Mouse (Mus musculus) embryonic facial prominence, embryonic 10.5 days (tissue): ENCODE results near the gene Ncf1. TPM values are rescaled to one million over a fixed set of nuclear protein-coding genes. Genes with fewer than 3 reads are reported as not detected.

Experiments
- DNase-seq: peaks from one replicate; pipeline ENCODE4 v3.0.0-alpha.2; 2017; ENCODE audit warnings: low spot score
- H3K27ac ChIP-seq: fragments of 300-500 bp; sonication (generic); replicated peaks from 2 replicates; pipeline ENCODE4 v1.5.1; 2016; ENCODE audit warnings: mild to moderate bottlenecking
- H3K27me3 ChIP-seq: fragments of 300-500 bp; sonication (generic); replicated peaks from 2 replicates; pipeline ENCODE4 v1.6.1; 2016; ENCODE audit warnings: low read depth, mild to moderate bottlenecking; ENCODE audit not compliant: poor library complexity, severe bottlenecking
- H3K36me3 ChIP-seq: fragments of 300-500 bp; sonication (generic); replicated peaks from 2 replicates; pipeline ENCODE4 v1.6.1; 2016; ENCODE audit warnings: mild to moderate bottlenecking, moderate library complexity
- H3K4me1 ChIP-seq: fragments of 300-500 bp; sonication (generic); 2 replicates; pipeline ENCODE4 v1.6.1; 2016
- H3K4me3 ChIP-seq: fragments of 300-500 bp; sonication (generic); 2 replicates; pipeline ENCODE4 v1.5.1; 2016; ENCODE audit warnings: mild to moderate bottlenecking, moderate library complexity
- H3K9me3 ChIP-seq: fragments of 300-500 bp; sonication (generic); 2 replicates; pipeline ENCODE4 v1.6.1; 2016; ENCODE audit warnings: mild to moderate bottlenecking
- WGBS: fragments of 180-500 bp; shearing (Covaris S2); methylation state at CpG from one replicate; pipeline ENCODE4 v1.1.7; 2016; 5-methylcytosine and 5-hydroxymethylcytosine counted together
- polyA plus RNA-seq: library from polyadenylated mRNA; unstranded; fragments of >200 nt; fragmentation: Nextera tagmentation; extraction: Ambion mirVana; gene quantifications from 2 replicates; pipeline ENCODE4 v1.2.1, GENCODE M21; 2016

Ncf1 gene
- polyA plus RNA-seq, 1 experiment from 2014 or later, result 1.8 TPM

GRCm38 (mm10) chr5:134237936-134238760, 8.7 kb upstream of the Ncf1 start:
- no peak overlapping the region for H3K4me3 ChIP-seq
- no peaks in the 10 kb centered on the region for H3K27me3 ChIP-seq
- no peaks in the 10 kb centered on the region for H3K9me3 ChIP-seq
- WGBS, result 78% methylated on average over 28 of the region's 28 CpGs
- peak overlapping the region; percentile 48 for H3K27ac ChIP-seq
- H3K4me1 ChIP-seq, result peaks cover 33% of the 10 kb centered on the region
- peaks cover 86% of the 10 kb centered on the region for H3K36me3 ChIP-seq
- DNase-seq, result peak; percentile 59

- 96% methylated on average over 11 of the region's 11 CpGs for WGBS
- DNase-seq, result no peak
- no peaks in the 10 kb centered on the region for H3K9me3 ChIP-seq
- H3K4me3 ChIP-seq, result no peak overlapping the region
- H3K4me1 ChIP-seq, result peaks cover 39% of the 10 kb centered on the region
- H3K27me3 ChIP-seq, result no peaks in the 10 kb centered on the region
- H3K36me3 ChIP-seq, result peaks cover 79% of the 10 kb centered on the region
- H3K27ac ChIP-seq, result no peak overlapping the region
These were observed 8.1 kb upstream of the Ncf1 start for GRCm38 (mm10) chr5:134237508-134237907.

- 90% methylated on average over 6 of the region's 6 CpGs for WGBS
- H3K9me3 ChIP-seq, result no peaks in the 10 kb centered on the region
- no peak for DNase-seq
- H3K27me3 ChIP-seq, result no peaks in the 10 kb centered on the region
- no peak overlapping the region for H3K27ac ChIP-seq
- H3K4me1 ChIP-seq, result peaks cover 43% of the 10 kb centered on the region
- peaks cover 72% of the 10 kb centered on the region for H3K36me3 ChIP-seq
- no peak overlapping the region for H3K4me3 ChIP-seq
These were observed 7.4 kb upstream of the Ncf1 start for GRCm38 (mm10) chr5:134236796-134237195.

- Histone ChIP-seq H3K27me3 (no peaks in the 10 kb centered on the region), H3K36me3 (peaks cover 67% of the 10 kb centered on the region), H3K4me3 (no peak overlapping the region), H3K4me1 (peaks cover 43% of the 10 kb centered on the region), H3K9me3 (no peaks in the 10 kb centered on the region), H3K27ac (no peak overlapping the region)
- 94% methylated on average over 3 of the region's 3 CpGs for WGBS
- no peak for DNase-seq
These were observed 6.8 kb upstream of the Ncf1 start for GRCm38 (mm10) chr5:134236241-134236640.

GRCm38 (mm10) chr5:134235111-134235510, 5.7 kb upstream of the Ncf1 start:
- Histone ChIP-seq H3K27me3 (no peaks in the 10 kb centered on the region), H3K27ac (peak overlapping the region; percentile 14; the same call in 1 of the 2 replicates), H3K4me3 (no peak overlapping the region), H3K36me3 (peaks cover 56% of the 10 kb centered on the region), H3K4me1 (peaks cover 43% of the 10 kb centered on the region), H3K9me3 (no peaks in the 10 kb centered on the region)
- 57% methylated on average over 6 of the region's 6 CpGs for WGBS
- no peak for DNase-seq

GRCm38 (mm10) chr5:134234205-134234604, 4.8 kb upstream of the Ncf1 start:
- H3K4me3 ChIP-seq, result no peak overlapping the region
- peaks cover 43% of the 10 kb centered on the region for H3K4me1 ChIP-seq
- H3K9me3 ChIP-seq, result no peaks in the 10 kb centered on the region
- H3K27ac ChIP-seq, result no peak overlapping the region; the same call in 1 of the 2 replicates
- no peaks in the 10 kb centered on the region for H3K27me3 ChIP-seq
- no peak for DNase-seq
- WGBS, result 77% methylated on average over 2 of the region's 2 CpGs
- peaks cover 46% of the 10 kb centered on the region for H3K36me3 ChIP-seq

- no peaks in the 10 kb centered on the region for H3K27me3 ChIP-seq
- peaks cover 34% of the 10 kb centered on the region for H3K4me1 ChIP-seq
- H3K27ac ChIP-seq, result no peak overlapping the region
- H3K36me3 ChIP-seq, result peaks cover 37% of the 10 kb centered on the region
- 75% methylated on average over 7 of the region's 7 CpGs for WGBS
- no peak for DNase-seq
- no peaks in the 10 kb centered on the region for H3K9me3 ChIP-seq
- no peak overlapping the region for H3K4me3 ChIP-seq
These were observed 3.8 kb upstream of the Ncf1 start for GRCm38 (mm10) chr5:134233244-134233651.

- Histone ChIP-seq H3K9me3 (no peaks in the 10 kb centered on the region), H3K27ac (peak overlapping the region; percentile 31; the same call in 1 of the 2 replicates), H3K27me3 (no peaks in the 10 kb centered on the region), H3K4me3 (no peak overlapping the region), H3K36me3 (peaks cover 30% of the 10 kb centered on the region), H3K4me1 (peaks cover 39% of the 10 kb centered on the region)
- WGBS, result 45% methylated on average over 7 of the region's 7 CpGs
- DNase-seq, result no peak
These were observed 3.1 kb upstream of the Ncf1 start for GRCm38 (mm10) chr5:134232568-134232967.

- Histone ChIP-seq H3K27ac (no peak overlapping the region), H3K36me3 (peaks cover 26% of the 10 kb centered on the region), H3K4me1 (peaks cover 43% of the 10 kb centered on the region), H3K27me3 (no peaks in the 10 kb centered on the region), H3K9me3 (no peaks in the 10 kb centered on the region), H3K4me3 (no peak overlapping the region)
- WGBS, result 77% methylated on average over 6 of the region's 6 CpGs
- no peak for DNase-seq
These were observed 2.7 kb upstream of the Ncf1 start for GRCm38 (mm10) chr5:134232111-134232510.

GRCm38 (mm10) chr5:134231376-134231775, 2.0 kb upstream of the Ncf1 start:
- no peaks in the 10 kb centered on the region for H3K9me3 ChIP-seq
- H3K4me1 ChIP-seq, result peaks cover 51% of the 10 kb centered on the region
- peaks cover 18% of the 10 kb centered on the region for H3K36me3 ChIP-seq
- no peaks in the 10 kb centered on the region for H3K27me3 ChIP-seq
- H3K4me3 ChIP-seq, result no peak overlapping the region
- DNase-seq, result no peak
- WGBS, result 86% methylated on average over 5 of the region's 5 CpGs
- no peak overlapping the region for H3K27ac ChIP-seq

- Histone ChIP-seq H3K27ac (peak overlapping the region; percentile 45; the same call in 1 of the 2 replicates), H3K27me3 (peaks cover 3% of the 10 kb centered on the region), H3K9me3 (no peaks in the 10 kb centered on the region), H3K36me3 (no peaks in the 10 kb centered on the region), H3K4me3 (no peak overlapping the region), H3K4me1 (peaks cover 38% of the 10 kb centered on the region)
- DNase-seq, result no peak
- 81% methylated on average over 6 of the region's 6 CpGs for WGBS
These were observed 1.2 kb downstream of the Ncf1 start for GRCm38 (mm10) chr5:134228249-134228638.

- no peaks in the 10 kb centered on the region for H3K9me3 ChIP-seq
- 42% methylated on average over 11 of the region's 11 CpGs for WGBS
- H3K4me3 ChIP-seq, result no peak overlapping the region
- peak overlapping the region; percentile 67 for H3K27ac ChIP-seq
- peaks cover 33% of the 10 kb centered on the region for H3K4me1 ChIP-seq
- H3K36me3 ChIP-seq, result no peaks in the 10 kb centered on the region
- H3K27me3 ChIP-seq, result peaks cover 8% of the 10 kb centered on the region
- DNase-seq, result peak; percentile 67
These were observed 1.7 kb downstream of the Ncf1 start for GRCm38 (mm10) chr5:134227574-134228248.

GRCm38 (mm10) chr5:134226946-134227345, 2.5 kb downstream of the Ncf1 start:
- no peak overlapping the region for H3K4me3 ChIP-seq

More at GRCm38 (mm10) chr5:134226946-134227345, 2.5 kb downstream of the Ncf1 start:
- H3K9me3 ChIP-seq, result no peaks in the 10 kb centered on the region
- WGBS, result 71% methylated on average over 12 of the region's 12 CpGs
- peak overlapping the region; percentile 67 for H3K27ac ChIP-seq
- H3K4me1 ChIP-seq, result peaks cover 33% of the 10 kb centered on the region
- H3K36me3 ChIP-seq, result no peaks in the 10 kb centered on the region
- peaks cover 16% of the 10 kb centered on the region for H3K27me3 ChIP-seq
- no peak for DNase-seq
